Mouse (Mus musculus) intestine, postnatal 0 days (tissue): ENCODE measurements at regions not wholly inside any gene's neighbourhood (a gene's known extent, or its start where the extent isn't known, plus 50 kb on each side); places are given as distances from the start of the nearest gene placed in this dataset.
A peak's percentile ranks its signal among the peaks of the same experiment; 100 is the strongest.

Experiments
- ATAC-seq: fragments of 200-750 bp; cut with Nextera tagmentation; 2 replicates; pipeline ENCODE4 v1.8.0; 2017; ENCODE audit warnings: mild to moderate bottlenecking, moderate TSS enrichment, moderate library complexity
- H3K27ac ChIP-seq: fragments of 300-500 bp; sonication (generic); 2 replicates; pipeline ENCODE4 v1.5.1; 2014; ENCODE audit warnings: mild to moderate bottlenecking, low read depth, low read length, moderate library complexity
- H3K27me3 ChIP-seq: fragments of 300-500 bp; sonication (generic); replicated peaks from 2 replicates; pipeline ENCODE4 v1.6.1; 2014; ENCODE audit warnings: low read length, mixed read lengths; ENCODE audit not compliant: control insufficient read depth, insufficient read depth
- H3K36me3 ChIP-seq: fragments of 300-500 bp; sonication (generic); 2 replicates; pipeline ENCODE4 v1.6.1; 2014; ENCODE audit warnings: mild to moderate bottlenecking, moderate library complexity; ENCODE audit not compliant: control insufficient read depth, insufficient read depth
- H3K4me1 ChIP-seq: fragments of 300-500 bp; sonication (generic); replicated peaks from 2 replicates; pipeline ENCODE4 v1.6.1; 2014; ENCODE audit warnings: antibody characterized with exemption, low read length, mixed read lengths; ENCODE audit not compliant: control insufficient read depth, insufficient read depth
- H3K4me2 ChIP-seq: fragments of 300-500 bp; sonication (generic); replicated peaks from 2 replicates; pipeline ENCODE4 v1.6.1; 2014; ENCODE audit warnings: low read depth, mild to moderate bottlenecking, moderate library complexity
- H3K4me3 ChIP-seq: fragments of 300-500 bp; sonication (generic); 2 replicates; pipeline ENCODE4 v1.5.1; 2014; ENCODE audit warnings: low read depth, low read length
- H3K9ac ChIP-seq: fragments of 300-500 bp; sonication (generic); 2 replicates; pipeline ENCODE4 v1.6.1; 2014; ENCODE audit warnings: mild to moderate bottlenecking, low read depth, low read length
- H3K9me3 ChIP-seq: fragments of 300-500 bp; sonication (generic); 2 replicates; pipeline ENCODE4 v1.6.1; 2016; ENCODE audit warnings: mixed run types; ENCODE audit not compliant: control insufficient read depth
- CTCF ChIP-seq: sonication (generic); IDR thresholded peaks from 2 replicates; pipeline ENCODE4 v1.5.1; 2016; ENCODE audit warnings: low read depth, mild to moderate bottlenecking, control low read depth, antibody characterized with exemption, moderate library complexity
- WGBS: fragments of 180-500 bp; shearing (Covaris S2); extraction: QIAGEN DNeasy Blood & Tissue Kit; methylation state at CpG from one replicate; pipeline ENCODE4 v1.1.7; 2014; 5-methylcytosine and 5-hydroxymethylcytosine counted together

GRCm38 (mm10) chr9:120814286-120814685 lies 114.7 kb upstream of the Ctnnb1 start:
- no peak for TF ChIP-seq CTCF

DNA sequence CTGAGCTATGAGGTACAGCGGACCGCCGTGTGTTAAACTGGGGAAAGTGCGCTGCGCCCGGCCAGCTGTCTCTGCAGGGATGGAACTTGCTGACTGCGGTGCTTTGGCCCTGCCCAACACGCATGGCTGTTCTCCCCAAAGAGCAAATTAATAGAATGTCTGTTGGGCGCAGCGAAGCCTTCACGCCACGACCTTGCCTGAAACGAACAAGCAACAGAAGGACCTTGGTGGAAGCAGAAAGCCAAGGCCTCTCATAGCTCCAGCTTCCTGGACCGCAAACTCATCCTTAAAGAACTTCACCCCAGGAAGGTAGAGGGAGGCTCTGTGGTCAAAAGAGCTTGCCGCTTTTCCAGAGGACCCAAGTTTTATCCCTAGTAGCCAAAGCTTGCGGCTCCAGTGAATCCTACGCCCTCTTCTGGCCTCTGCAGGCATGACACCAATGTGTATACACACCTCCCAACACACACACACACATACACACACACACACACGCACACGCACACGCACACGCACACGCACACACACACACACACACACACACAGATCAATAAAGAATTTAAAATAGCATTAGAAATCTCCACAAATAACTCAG lies 110.2 kb upstream of the Ctnnb1 start:
- Histone ChIP-seq H3K4me1 (no peaks in the 10 kb centered on the region), H3K4me3 (no peak overlapping the region), H3K4me2 (peak overlapping the region; percentile 38; the same call in 1 of the 2 replicates), H3K27me3 (no peaks in the 10 kb centered on the region), H3K9me3 (no peaks in the 10 kb centered on the region), H3K27ac (no peak overlapping the region), H3K9ac (no peak overlapping the region), H3K36me3 (no peaks in the 10 kb centered on the region)
- ATAC-seq = 0 out of 2 replicates have a peak, but pooled peaks have one; percentile 46
- TF ChIP-seq CTCF = peak; percentile 43; the same call in 1 of the 2 replicates
- WGBS = 70% methylated on average over 22 of the region's 22 CpGs

More at GRCm38 (mm10) chr9:120814286-120814685, 114.7 kb upstream of the Ctnnb1 start:
- Histone ChIP-seq H3K9ac (0 out of 2 replicates have a peak overlapping the region, but pooled peaks have one; percentile 3), H3K9me3 (no peaks in the 10 kb centered on the region), H3K27me3 (no peaks in the 10 kb centered on the region), H3K36me3 (no peaks in the 10 kb centered on the region), H3K4me3 (no peak overlapping the region), H3K27ac (no peak overlapping the region), H3K4me2 (no peak overlapping the region), H3K4me1 (no peaks in the 10 kb centered on the region)
- no peak for ATAC-seq
- WGBS = 69% methylated on average over 4 of the region's 4 CpGs

- WGBS = 51% methylated on average over 6 of the region's 6 CpGs
- Histone ChIP-seq H3K27me3 (no peaks in the 10 kb centered on the region), H3K4me1 (peaks cover 5% of the 10 kb centered on the region; the same call in 1 of the 2 replicates), H3K9me3 (no peaks in the 10 kb centered on the region), H3K9ac (no peak overlapping the region), H3K27ac (no peak overlapping the region), H3K4me3 (no peak overlapping the region), H3K4me2 (no peak overlapping the region), H3K36me3 (no peaks in the 10 kb centered on the region)
- no peak for ATAC-seq
- no peak for TF ChIP-seq CTCF
These were observed 108.1 kb upstream of the Ctnnb1 start for GRCm38 (mm10) chr9:120820892-120821291.

DNA sequence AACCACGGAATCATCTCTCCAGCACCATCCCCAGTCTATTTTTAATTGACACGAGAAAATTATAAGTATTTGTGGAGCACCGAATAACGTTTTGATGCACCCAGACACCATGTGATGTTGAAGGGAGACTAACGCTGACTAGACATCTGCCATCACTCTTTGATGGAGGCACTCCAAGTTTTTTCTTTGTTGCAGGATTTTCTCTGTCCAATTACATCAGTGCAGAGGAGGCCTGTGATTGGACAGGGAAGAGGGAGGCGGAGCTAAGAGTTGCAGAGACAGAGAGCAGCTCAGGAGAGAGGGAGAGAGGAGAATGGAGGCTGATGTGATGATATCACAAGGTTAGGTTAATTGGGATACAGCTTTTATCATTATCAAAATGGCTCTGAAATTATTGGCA lies 105.6 kb upstream of the Ctnnb1 start:
- H3K9me3 ChIP-seq = no peaks in the 10 kb centered on the region
- no peak overlapping the region for H3K9ac ChIP-seq
- no peak overlapping the region for H3K4me3 ChIP-seq
- no peak overlapping the region for H3K4me2 ChIP-seq
- peaks cover 5% of the 10 kb centered on the region; the same call in 1 of the 2 replicates for H3K4me1 ChIP-seq
- H3K27me3 ChIP-seq = no peaks in the 10 kb centered on the region
- 67% methylated on average over 6 of the region's 6 CpGs for WGBS
- no peak for TF ChIP-seq CTCF
- H3K27ac ChIP-seq = no peak overlapping the region
- ATAC-seq = no peak
- H3K36me3 ChIP-seq = no peaks in the 10 kb centered on the region

DNA sequence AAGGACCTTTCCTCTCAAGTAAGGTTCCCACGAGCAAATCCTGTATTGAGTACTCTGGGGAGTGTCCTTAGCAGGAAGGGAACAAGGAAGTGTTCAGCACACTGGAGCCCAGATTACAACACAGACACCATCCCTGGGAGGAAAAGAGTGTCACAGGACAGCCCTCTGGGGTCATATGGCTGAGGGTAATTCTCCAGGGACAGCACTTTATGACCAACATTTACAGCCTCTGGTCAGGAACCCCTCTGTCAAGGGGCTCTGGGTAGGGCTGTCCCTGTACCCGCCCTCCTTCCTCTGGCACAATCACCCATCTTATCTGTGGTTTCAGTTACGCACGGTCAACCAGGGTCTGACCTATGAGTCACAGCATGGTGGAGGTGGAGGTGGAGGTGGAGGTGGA lies 102.8 kb upstream of the Ctnnb1 start:
- no peak overlapping the region for H3K9ac ChIP-seq
- H3K4me2 ChIP-seq = no peak overlapping the region
- ATAC-seq = peak; percentile 83
- peak overlapping the region; percentile 76; the same call in 1 of the 2 replicates for H3K27ac ChIP-seq
- H3K36me3 ChIP-seq = no peaks in the 10 kb centered on the region
- H3K4me1 ChIP-seq = peaks cover 5% of the 10 kb centered on the region; the same call in 1 of the 2 replicates
- no peak for TF ChIP-seq CTCF
- no peak overlapping the region for H3K4me3 ChIP-seq
- WGBS = 34% methylated on average over 4 of the region's 4 CpGs
- H3K27me3 ChIP-seq = no peaks in the 10 kb centered on the region
- H3K9me3 ChIP-seq = no peaks in the 10 kb centered on the region

GRCm38 (mm10) chr9:120830526-120830925 lies 98.5 kb upstream of the Ctnnb1 start:
- Histone ChIP-seq H3K27me3 (no peaks in the 10 kb centered on the region), H3K4me3 (no peak overlapping the region), H3K4me2 (peak overlapping the region; percentile 10; the same call in 1 of the 2 replicates), H3K9me3 (no peaks in the 10 kb centered on the region), H3K36me3 (no peaks in the 10 kb centered on the region), H3K9ac (no peak overlapping the region), H3K4me1 (0 out of 2 replicates have a peak, but pooled peaks cover 4% of the 10 kb centered on the region), H3K27ac (peak overlapping the region; percentile 63)
- peak; percentile 83 for ATAC-seq
- TF ChIP-seq CTCF = peak; percentile 73
- WGBS = 18% methylated on average over 5 of the region's 5 CpGs
